Mouse (Mus musculus): ENCODE results near the gene Kdelr3. TPM values are rescaled to one million over a fixed set of nuclear protein-coding genes. Genes with fewer than 3 reads are reported as not detected.

Kdelr3 gene
- polyA plus RNA-seq, 1 experiment = 54.9 TPM

DNA sequence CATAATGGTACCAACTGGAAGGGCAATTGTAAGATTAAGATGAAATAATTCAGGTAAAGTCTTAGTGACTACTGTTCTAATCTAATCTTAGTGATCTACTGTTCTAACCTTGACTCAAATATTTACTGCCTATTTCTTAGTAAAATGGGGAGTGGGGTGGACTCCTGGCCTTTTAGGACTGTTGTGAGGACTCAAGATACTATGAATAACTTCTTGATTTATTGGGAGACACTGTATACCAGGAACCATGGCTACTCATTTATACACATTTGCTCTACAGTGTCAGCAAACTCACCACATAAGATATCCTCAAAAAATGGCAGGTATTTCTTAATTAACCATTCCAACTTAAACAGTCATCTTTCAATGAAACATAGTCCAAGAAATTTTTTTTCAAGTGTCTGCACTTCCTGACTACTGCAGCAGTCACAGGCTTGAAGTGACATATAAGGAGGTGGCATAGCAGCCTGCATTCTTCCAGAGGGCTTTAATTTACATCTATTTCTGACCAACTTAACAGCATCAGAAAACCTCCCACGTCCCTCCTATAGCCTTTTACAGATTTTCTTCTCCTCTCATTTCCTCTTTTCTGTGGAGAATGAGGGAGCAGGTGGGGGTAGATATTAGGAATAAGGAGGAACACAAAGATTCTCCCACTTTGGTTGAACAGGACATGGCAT is 59.5 kb downstream of the Kdelr3 start:
- DNase-seq (ENCODE audit: low spot score) = no peak

DNA sequence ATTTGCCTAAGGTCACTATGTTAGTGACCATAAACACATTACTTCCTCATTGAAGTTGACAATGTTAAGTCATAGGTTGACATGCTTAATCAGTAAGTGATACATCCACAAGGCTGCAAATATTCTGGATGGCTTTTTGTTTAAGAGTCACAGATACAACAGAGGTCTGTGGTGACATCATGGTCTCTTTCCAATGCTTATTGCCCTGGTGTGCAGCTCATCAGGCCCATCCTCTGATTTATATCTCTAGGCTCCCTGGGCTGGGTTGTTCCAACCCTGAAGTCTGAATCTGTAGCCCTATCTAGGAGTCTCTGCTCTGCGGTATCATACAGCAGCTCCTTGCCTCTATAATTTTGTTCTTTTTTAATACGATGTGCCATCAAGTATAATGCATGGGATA is 60.7 kb downstream of the Kdelr3 start:
- no peak for DNase-seq (ENCODE audit: low spot score)

Other genes with a start within 250 kb of the Kdelr3 start
- gene Baiap2l2, start 230.9 kb upstream of the Kdelr3 start, polyA plus RNA-seq (2012; rRNA removed) = 4.5 and 4.8 TPM in 2 replicates
- gene Pla2g6, start 188.0 kb upstream of the Kdelr3 start, polyA plus RNA-seq (2012; rRNA removed) = 20.5 and 20.6 TPM in 2 replicates
- 11.0 and 13.0 TPM in 2 replicates for gene Maff, start 169.8 kb upstream of the Kdelr3 start, polyA plus RNA-seq (2012; rRNA removed)
- 51.5 and 68.3 TPM in 2 replicates for gene Tmem184b, start 112.8 kb upstream of the Kdelr3 start, polyA plus RNA-seq (2012; rRNA removed)
- 76.7 and 90.3 TPM in 2 replicates for gene Csnk1e, start 60.8 kb upstream of the Kdelr3 start, polyA plus RNA-seq (2012; rRNA removed)
- gene Kcnj4, start 11.2 kb upstream of the Kdelr3 start, polyA plus RNA-seq (2012; rRNA removed) = 0.04 and 0.07 TPM in 2 replicates
- 363 and 536 TPM in 2 replicates for gene Ddx17, start 30.3 kb downstream of the Kdelr3 start, polyA plus RNA-seq (2012; rRNA removed)
- 1.2 and 1.9 TPM in 2 replicates for gene Dmc1, start 88.7 kb downstream of the Kdelr3 start, polyA plus RNA-seq (2012; rRNA removed)
- 3.3 and 3.4 TPM in 2 replicates for gene Fam227a, start 142.5 kb downstream of the Kdelr3 start, polyA plus RNA-seq (2012; rRNA removed)
- 14.8 and 16.4 TPM in 2 replicates for gene Cby1, start 142.8 kb downstream of the Kdelr3 start, polyA plus RNA-seq (2012; rRNA removed)
- 93.0 and 110 TPM in 2 replicates for gene Tomm22, start 154.4 kb downstream of the Kdelr3 start, polyA plus RNA-seq (2012; rRNA removed)
- 30.1 and 34.1 TPM in 2 replicates for gene Josd1, start 171.5 kb downstream of the Kdelr3 start, polyA plus RNA-seq (2012; rRNA removed)
- 20.0 and 32.1 TPM in 2 replicates for gene Gtpbp1, start 174.4 kb downstream of the Kdelr3 start, polyA plus RNA-seq (2012; rRNA removed)
- gene Sun2, start 226.1 kb downstream of the Kdelr3 start, polyA plus RNA-seq (2012; rRNA removed) = 57.9 and 83.3 TPM in 2 replicates